Mouse (Mus musculus) hindbrain, postnatal 0 days (tissue): Measurements from ENCODE around the gene Sstr4. TPM values are rescaled to one million over a fixed set of nuclear protein-coding genes. Genes with fewer than 3 reads are reported as not detected.

Experiments used
- ATAC-seq: fragments of 200-750 bp; cut with Nextera tagmentation; 2 replicates; pipeline ENCODE4 v1.8.0; 2017; ENCODE audit warnings: mild to moderate bottlenecking, moderate TSS enrichment, moderate library complexity
- DNase-seq: peaks from one replicate; pipeline ENCODE4 v3.0.0-alpha.2; 2015; ENCODE audit warnings: low spot score
- H3K27ac ChIP-seq: fragments of 300-500 bp; sonication (generic); 2 replicates; pipeline ENCODE4 v1.5.1; 2014; ENCODE audit warnings: mild to moderate bottlenecking
- H3K27me3 ChIP-seq: fragments of 300-500 bp; sonication (generic); 2 replicates; pipeline ENCODE4 v1.6.1; 2014; ENCODE audit warnings: low read length, mixed read lengths; ENCODE audit not compliant: insufficient read depth
- H3K36me3 ChIP-seq: fragments of 300-500 bp; sonication (generic); 2 replicates; pipeline ENCODE4 v1.6.1; 2014; ENCODE audit warnings: low read length, mixed read lengths; ENCODE audit not compliant: insufficient read depth
- H3K4me1 ChIP-seq: fragments of 300-500 bp; sonication (generic); 2 replicates; pipeline ENCODE4 v1.6.1; 2014; ENCODE audit warnings: antibody characterized with exemption, low read length, mixed read lengths; ENCODE audit not compliant: insufficient read depth
- H3K4me2 ChIP-seq: fragments of 300-500 bp; sonication (generic); 2 replicates; pipeline ENCODE4 v1.6.1; 2014; ENCODE audit warnings: low read depth, mild to moderate bottlenecking, low read length, moderate library complexity, mixed read lengths
- H3K4me3 ChIP-seq: fragments of 300-500 bp; sonication (generic); 2 replicates; pipeline ENCODE4 v1.5.1; 2014; ENCODE audit warnings: low read length
- H3K9ac ChIP-seq: fragments of 300-500 bp; sonication (generic); replicated peaks from 2 replicates; pipeline ENCODE4 v1.6.1; 2014; ENCODE audit warnings: mild to moderate bottlenecking, low read length, moderate library complexity, mixed read lengths
- H3K9me3 ChIP-seq: fragments of 300-500 bp; sonication (generic); 2 replicates; pipeline ENCODE4 v1.6.1; 2016; ENCODE audit warnings: low read length, mixed read lengths
- CTCF ChIP-seq: IDR thresholded peaks from 2 replicates; pipeline ENCODE4 v1.5.1; 2016; ENCODE audit warnings: antibody characterized with exemption, control low read depth, low read depth
- WGBS: fragments of 180-500 bp; shearing (Covaris S2); extraction: QIAGEN DNeasy Blood & Tissue Kit; methylation state at CpG from one replicate; pipeline ENCODE4 v1.1.7; 2014; 5-methylcytosine and 5-hydroxymethylcytosine counted together
- polyA plus RNA-seq: library from polyadenylated mRNA; unstranded; fragments of >200 nt; fragmentation: Nextera tagmentation; extraction: Ambion mirVana; gene quantifications from 2 replicates; pipeline ENCODE4 v1.2.1, GENCODE M21; 2015
- total RNA-seq: library from RNA; depleted of rRNA; stranded (reverse); fragments of >200 nt; gene quantifications from 2 replicates; pipeline ENCODE4 v1.2.3, GENCODE M21; 2014

Gene Sstr4
- total and polyA plus RNA-seq, 2 experiments from 2014 or later: 2.7 to 13.4 TPM

DNA sequence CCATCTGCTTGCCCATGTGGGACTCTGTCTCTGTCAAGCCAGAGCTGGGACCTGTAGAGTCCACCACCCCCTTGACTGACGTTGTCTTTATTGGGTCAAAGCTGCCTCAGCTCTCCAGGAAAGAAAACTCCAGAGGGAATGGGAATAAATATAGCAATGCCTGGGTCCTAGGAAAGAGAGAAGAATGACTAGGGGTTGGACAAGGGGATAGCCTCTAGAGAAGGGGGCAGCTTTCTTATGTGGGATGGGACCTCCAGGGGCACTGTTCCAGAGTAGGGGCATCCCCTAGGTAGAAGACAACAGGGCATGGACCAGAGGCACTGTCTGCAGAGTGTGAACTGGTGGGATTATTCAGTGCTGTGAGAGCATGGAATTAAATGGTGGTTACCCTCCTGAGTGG lies 14.7 kb downstream of the Sstr4 start:
- H3K27me3 ChIP-seq: peaks cover 33% of the 10 kb centered on the region
- H3K27ac ChIP-seq: no peak overlapping the region
- H3K9ac ChIP-seq: no peak overlapping the region
- WGBS: 100% methylated on average over 1 of the region's 1 CpGs
- ATAC-seq (no peak), DNase-seq (no peak)
- TF ChIP-seq CTCF: no peak
- no peak overlapping the region for H3K4me3 ChIP-seq
- no peak overlapping the region for H3K4me2 ChIP-seq
- no peaks in the 10 kb centered on the region for H3K9me3 ChIP-seq
- no peaks in the 10 kb centered on the region for H3K36me3 ChIP-seq
- H3K4me1 ChIP-seq: no peaks in the 10 kb centered on the region; the same call in none of the 2 replicates

DNA sequence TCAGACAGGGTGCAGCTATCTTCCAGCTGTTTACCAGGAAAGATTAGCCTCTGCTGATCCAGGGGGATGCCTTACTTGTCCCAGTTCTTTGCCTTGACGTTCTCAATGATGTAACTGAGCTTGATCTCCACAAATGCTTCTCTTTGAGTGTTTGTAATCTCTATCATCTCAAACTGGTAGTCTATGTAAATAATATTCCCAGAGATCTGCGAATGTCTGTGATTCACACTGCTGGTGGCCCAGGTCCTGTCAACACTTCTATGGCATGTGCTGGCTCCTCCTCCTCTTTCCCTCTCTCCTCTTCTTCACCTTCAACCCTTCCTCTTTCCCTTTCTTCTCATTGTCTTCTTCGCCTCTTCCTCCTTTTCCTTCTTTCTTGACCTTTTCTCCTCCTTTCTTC lies 24.0 kb downstream of the Sstr4 start:
- no peak for TF ChIP-seq CTCF
- H3K4me3 ChIP-seq: no peak overlapping the region
- no peak overlapping the region for H3K27ac ChIP-seq
- no peaks in the 10 kb centered on the region for H3K4me1 ChIP-seq
- H3K9me3 ChIP-seq: no peaks in the 10 kb centered on the region
- DNase-seq (no peak), ATAC-seq (no peak)
- no peaks in the 10 kb centered on the region for H3K36me3 ChIP-seq
- no peak overlapping the region for H3K9ac ChIP-seq
- WGBS: 87% methylated on average over 3 of the region's 3 CpGs
- H3K27me3 ChIP-seq: no peaks in the 10 kb centered on the region
- no peak overlapping the region for H3K4me2 ChIP-seq

GRCm38 (mm10) chr2:148419776-148420175 lies 24.6 kb downstream of the Sstr4 start:
- DNase-seq (no peak), ATAC-seq (no peak)
- Histone ChIP-seq H3K4me3 (no peak overlapping the region), H3K27ac (no peak overlapping the region), H3K9ac (no peak overlapping the region), H3K9me3 (no peaks in the 10 kb centered on the region), H3K4me1 (no peaks in the 10 kb centered on the region), H3K27me3 (no peaks in the 10 kb centered on the region), H3K36me3 (no peaks in the 10 kb centered on the region), H3K4me2 (no peak overlapping the region)
- WGBS: 86% methylated on average over 2 of the region's 2 CpGs
- TF ChIP-seq CTCF: no peak

- no peak for ATAC-seq
- Histone ChIP-seq H3K4me1 (no peaks in the 10 kb centered on the region), H3K4me3 (no peak overlapping the region), H3K27me3 (no peaks in the 10 kb centered on the region), H3K4me2 (no peak overlapping the region), H3K27ac (no peak overlapping the region), H3K9me3 (no peaks in the 10 kb centered on the region), H3K36me3 (no peaks in the 10 kb centered on the region), H3K9ac (no peak overlapping the region)
- TF ChIP-seq CTCF: no peak
- WGBS: 44% methylated on average over 1 of the region's 1 CpGs
- DNase-seq: no peak
These were observed 26.0 kb downstream of the Sstr4 start for GRCm38 (mm10) chr2:148421112-148421511.

GRCm38 (mm10) chr2:148421706-148422105 lies 26.6 kb downstream of the Sstr4 start:
- no peak overlapping the region for H3K9ac ChIP-seq
- no peaks in the 10 kb centered on the region for H3K27me3 ChIP-seq
- no peak for DNase-seq
- H3K4me3 ChIP-seq: no peak overlapping the region
- H3K4me2 ChIP-seq: no peak overlapping the region
- no peak for ATAC-seq
- H3K36me3 ChIP-seq: no peaks in the 10 kb centered on the region
- H3K27ac ChIP-seq: no peak overlapping the region
- WGBS: 67% methylated on average over 1 of the region's 1 CpGs
- H3K9me3 ChIP-seq: no peaks in the 10 kb centered on the region
- no peaks in the 10 kb centered on the region for H3K4me1 ChIP-seq
- no peak for TF ChIP-seq CTCF

DNA sequence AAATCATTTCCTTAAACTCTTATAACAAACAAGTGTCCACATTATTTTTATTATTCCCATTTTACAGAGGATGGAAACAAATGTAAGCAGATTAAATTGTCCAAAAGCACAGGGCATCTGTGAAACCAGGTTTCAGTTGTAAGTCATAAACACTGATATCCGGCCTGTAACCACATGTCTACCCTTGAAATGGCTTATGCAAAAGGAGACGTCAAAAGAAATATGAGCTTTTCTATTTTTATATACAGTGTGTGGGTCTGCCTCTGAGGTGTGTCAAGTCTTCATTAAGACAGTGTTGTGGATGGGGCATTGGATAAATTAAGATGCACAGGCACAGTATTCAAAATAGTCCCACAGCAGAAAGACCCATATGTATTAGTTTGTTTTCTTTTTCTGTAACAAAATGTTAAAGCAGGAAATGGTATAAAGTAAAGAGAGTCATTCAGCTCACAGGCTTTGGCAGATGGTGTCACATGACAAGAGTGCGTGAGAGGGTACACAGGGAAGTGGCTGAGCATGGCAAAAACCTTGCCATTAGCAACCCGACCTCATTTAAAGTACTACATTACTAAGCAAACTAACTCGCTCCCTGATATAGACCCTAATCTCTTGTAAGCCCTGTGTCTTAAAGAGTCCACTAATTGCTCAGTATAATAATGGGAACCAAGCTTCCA lies 30.7 kb downstream of the Sstr4 start:
- Histone ChIP-seq H3K27ac (no peak overlapping the region), H3K4me1 (no peaks in the 10 kb centered on the region), H3K4me2 (no peak overlapping the region), H3K27me3 (no peaks in the 10 kb centered on the region), H3K4me3 (no peak overlapping the region), H3K36me3 (no peaks in the 10 kb centered on the region), H3K9ac (no peak overlapping the region), H3K9me3 (no peaks in the 10 kb centered on the region)
- ATAC-seq (no peak), DNase-seq (no peak)
- 91% methylated on average over 5 of the region's 5 CpGs for WGBS
- TF ChIP-seq CTCF: no peak

GRCm38 (mm10) chr2:148427553-148427952 lies 32.4 kb downstream of the Sstr4 start:
- no peak for TF ChIP-seq CTCF
- Histone ChIP-seq H3K9me3 (no peaks in the 10 kb centered on the region), H3K27ac (no peak overlapping the region), H3K4me2 (no peak overlapping the region), H3K27me3 (no peaks in the 10 kb centered on the region), H3K36me3 (no peaks in the 10 kb centered on the region), H3K9ac (no peak overlapping the region), H3K4me3 (no peak overlapping the region), H3K4me1 (no peaks in the 10 kb centered on the region)
- DNase-seq: no peak
- WGBS: 75% methylated on average over 3 of the region's 3 CpGs
- no peak for ATAC-seq
